Mouse (Mus musculus) yolk sac, embryonic 10.5 days (tissue): Measurements from ENCODE around the gene Mpv17l2.

Experiments
- DNase-seq: peaks from one replicate; pipeline ENCODE4 v3.0.0-alpha.2; 2017; ENCODE audit warnings: low spot score

Gene Mpv17l2

DNA sequence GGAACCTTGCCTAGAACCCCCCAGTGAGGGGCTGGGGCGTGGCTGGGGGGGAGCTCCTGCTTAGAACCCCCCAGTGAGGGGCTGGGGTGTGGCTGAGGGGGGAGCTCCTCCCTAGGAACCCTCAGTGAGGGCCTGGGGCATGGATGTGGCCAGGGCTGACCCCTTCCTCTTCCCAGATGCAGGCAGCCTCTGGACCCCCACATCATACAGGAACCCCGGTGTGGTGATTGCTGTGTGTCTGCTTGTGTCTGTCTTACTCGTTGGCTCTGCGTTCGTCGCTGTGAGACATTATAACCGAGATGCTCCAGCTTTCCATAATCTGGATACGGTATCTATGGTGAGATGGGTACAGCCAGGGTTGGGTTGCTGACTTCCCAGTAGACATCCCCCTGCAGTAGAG, 39.1 kb downstream of the Mpv17l2 start:
- no peak for DNase-seq

GRCm38 (mm10) chr8:70720739-70721138, 40.0 kb downstream of the Mpv17l2 start:
- DNase-seq = no peak

GRCm38 (mm10) chr8:70719796-70720270, 40.9 kb downstream of the Mpv17l2 start:
- no peak for DNase-seq

- DNase-seq = no peak
Measured at GRCm38 (mm10) chr8:70718297-70718696, 42.4 kb downstream of the Mpv17l2 start, which contains the start of gene Gm3336. Gm3336 (plus strand) TSS chr8:70718543.

DNA sequence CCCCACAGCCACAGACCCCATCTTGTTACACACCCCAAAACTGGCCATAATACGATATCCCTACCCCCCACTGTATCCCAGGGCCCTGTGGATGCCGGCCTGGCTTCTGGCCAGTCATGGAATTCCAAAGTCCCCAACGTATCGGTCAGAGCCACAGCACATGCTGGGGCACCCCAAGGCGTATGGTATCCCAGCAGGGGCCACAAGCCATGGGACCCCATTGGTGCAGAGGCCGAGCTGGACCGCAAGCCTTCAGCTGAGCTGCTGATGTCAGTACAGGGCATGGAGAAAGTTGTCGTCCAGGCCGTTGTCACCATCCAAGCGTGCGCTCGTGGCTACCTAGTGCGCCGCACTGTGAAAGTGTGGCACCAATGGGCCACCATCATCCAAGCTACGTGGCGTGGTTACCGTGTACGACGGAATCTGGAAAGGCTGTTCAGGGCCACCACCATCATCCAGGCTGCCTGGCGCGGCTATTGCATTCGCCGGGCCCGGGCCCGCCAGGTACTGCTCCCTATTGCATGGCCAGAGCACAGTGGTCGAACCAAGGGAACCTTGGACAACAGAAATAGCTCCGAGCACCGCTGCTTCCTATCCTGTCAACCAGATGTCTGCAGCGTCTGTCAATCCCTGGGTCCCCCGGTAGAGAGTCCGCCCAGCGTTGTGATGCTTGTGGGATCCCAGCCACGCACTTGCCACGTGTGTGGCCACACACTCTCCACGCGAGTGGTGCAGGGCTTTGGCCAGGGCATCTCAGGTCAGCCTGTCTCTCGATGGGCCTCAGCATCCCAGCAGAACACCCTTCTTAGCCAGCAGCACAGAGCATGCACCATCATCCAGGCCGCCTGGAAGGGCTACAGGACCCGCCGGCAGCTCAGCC, 44.0 kb downstream of the Mpv17l2 start:
- DNase-seq = no peak

DNA sequence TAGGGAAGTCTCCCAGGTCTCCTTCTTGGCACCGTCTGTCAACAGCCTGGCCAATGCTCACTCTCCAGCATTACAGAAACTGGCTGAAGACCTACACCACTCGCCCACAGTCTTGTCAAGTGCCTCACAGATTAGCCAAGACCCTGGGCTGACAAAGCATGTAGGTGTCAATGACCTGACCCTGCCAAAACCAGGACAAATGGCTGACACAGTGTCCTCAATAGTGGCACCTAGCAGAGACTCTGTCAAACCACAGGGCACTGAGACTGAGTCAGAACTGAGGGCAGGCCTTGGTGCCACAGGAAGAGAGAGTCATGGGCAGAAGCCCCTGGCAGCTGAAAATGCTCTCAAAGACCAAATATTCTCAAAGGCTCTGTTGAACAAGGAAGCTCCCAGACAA, 45.7 kb downstream of the Mpv17l2 start:
- DNase-seq = no peak

DNA sequence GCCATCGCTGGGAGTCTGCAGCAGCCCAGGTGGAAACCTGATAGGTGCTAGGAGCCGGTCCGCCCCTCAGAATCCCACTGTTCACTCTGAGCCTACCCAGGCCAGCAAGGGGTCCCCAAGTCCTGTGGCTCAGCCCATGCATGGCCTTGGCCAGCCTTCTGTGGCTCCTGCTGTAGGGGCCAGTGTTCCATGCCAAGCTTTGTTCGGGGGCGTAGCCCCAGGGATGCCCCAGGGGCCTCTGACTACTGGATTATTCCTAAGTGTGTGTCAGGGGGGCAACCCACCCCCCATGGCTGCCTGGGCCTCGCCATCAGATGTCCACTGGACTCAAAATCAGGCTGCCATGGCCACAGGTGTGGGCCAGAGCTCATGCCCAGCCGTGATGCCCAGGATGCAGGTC, 46.8 kb downstream of the Mpv17l2 start:
- DNase-seq = no peak

- no peak for DNase-seq
Measured at GRCm38 (mm10) chr8:70711041-70711440, 49.7 kb downstream of the Mpv17l2 start.

DNA sequence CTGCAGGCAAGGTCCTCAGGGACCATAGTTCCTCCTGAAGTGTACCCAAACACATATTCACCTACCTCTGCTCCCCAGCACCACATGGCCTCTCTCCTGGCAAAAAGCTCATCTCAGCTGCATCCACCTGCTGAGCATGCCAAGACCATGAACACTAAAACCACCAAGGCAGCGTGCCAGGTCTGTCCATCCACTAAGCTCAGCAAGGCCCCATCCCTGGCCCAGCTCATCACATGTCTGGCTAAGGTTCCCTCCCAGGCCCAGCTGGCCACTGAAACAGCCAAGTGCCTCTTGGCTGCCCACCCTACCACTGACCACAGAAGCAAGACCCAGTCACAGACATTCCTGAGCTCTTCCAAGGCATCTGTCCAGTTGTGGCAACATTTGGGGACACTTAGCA, 50.5 kb downstream of the Mpv17l2 start:
- DNase-seq = no peak

DNA sequence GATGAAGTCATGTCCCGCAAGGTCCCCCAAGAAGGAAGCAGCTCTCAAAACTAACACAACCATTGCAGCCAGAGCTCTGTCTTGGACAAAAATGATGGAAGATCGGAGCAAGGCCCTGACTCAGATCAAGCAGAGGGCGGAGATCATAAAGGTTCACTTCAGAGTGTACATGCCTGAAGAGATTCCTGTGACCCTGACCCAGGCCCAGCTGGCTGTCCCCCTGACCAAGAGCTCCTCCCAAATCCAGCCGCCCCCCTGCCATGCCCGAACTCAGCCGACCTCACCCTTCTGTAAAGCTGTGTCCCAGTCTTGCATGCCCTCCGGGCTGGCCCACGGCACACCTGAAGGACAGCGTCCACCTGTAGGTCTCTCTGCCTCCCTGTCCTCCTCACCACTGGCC, 51.0 kb downstream of the Mpv17l2 start:
- DNase-seq = no peak
